Mouse (Mus musculus) thymus, adult 2 months (tissue): ENCODE results near the gene Gfra1. TPM values are rescaled to one million over a fixed set of nuclear protein-coding genes. Genes with fewer than 3 reads are reported as not detected.

Source experiments
- DNase-seq: peaks from one replicate; pipeline ENCODE4 v3.0.0; 2021
- H3K27ac ChIP-seq: fragments of 200-500 bp; 2 replicates; pipeline ENCODE4 v1.5.1; 2012; ENCODE audit warnings: low read length, control low read depth; ENCODE audit not compliant: control insufficient read depth, insufficient read depth
- H3K27me3 ChIP-seq: fragments of 200-500 bp; 2 replicates; pipeline ENCODE4 v1.6.1; 2012; ENCODE audit warnings: mild to moderate bottlenecking, low read length, moderate library complexity, mixed read lengths; ENCODE audit not compliant: control insufficient read depth, insufficient read depth
- H3K36me3 ChIP-seq: fragments of 200-500 bp; 2 replicates; pipeline ENCODE4 v1.6.1; 2012; ENCODE audit warnings: mild to moderate bottlenecking, low read length, moderate library complexity; ENCODE audit not compliant: control insufficient read depth, insufficient read depth
- H3K4me1 ChIP-seq: fragments of 200-500 bp; replicated peaks from 2 replicates; pipeline ENCODE4 v1.6.1; 2012; ENCODE audit warnings: low read length; ENCODE audit not compliant: control insufficient read depth, insufficient read depth
- H3K4me3 ChIP-seq: fragments of 200-500 bp; 2 replicates; pipeline ENCODE4 v1.5.1; 2012; ENCODE audit warnings: mild to moderate bottlenecking, low read length, control low read depth, moderate library complexity; ENCODE audit not compliant: control insufficient read depth, insufficient read depth
- CTCF ChIP-seq: fragments of 200-500 bp; IDR thresholded peaks from 2 replicates; pipeline ENCODE4 v1.5.1; 2012; ENCODE audit warnings: mild to moderate bottlenecking, control low read depth, low read length, moderate library complexity, borderline replicate concordance; ENCODE audit not compliant: control insufficient read depth, poor library complexity, insufficient read depth; ENCODE audit errors: extremely low read depth
- POLR2A ChIP-seq: fragments of 200-500 bp; IDR thresholded peaks from 2 replicates; pipeline ENCODE4 v1.6.1; 2012; ENCODE audit warnings: mild to moderate bottlenecking, low read length, control low read depth, moderate library complexity; ENCODE audit not compliant: control insufficient read depth, poor library complexity, insufficient read depth; ENCODE audit errors: extremely low read depth
- WGBS: fragments of 180-500 bp; shearing (Covaris S2); methylation state at CpG from one replicate; pipeline ENCODE4 v1.1.7; 2018; 5-methylcytosine and 5-hydroxymethylcytosine counted together
- polyA plus RNA-seq: library from polyadenylated mRNA; depleted of rRNA; stranded (reverse); fragments of >200 nt; gene quantifications from 2 replicates; pipeline ENCODE4 v1.2.3, GENCODE M21; 2012

The Gfra1 gene
- polyA plus RNA-seq, 1 experiment: 7.0 TPM

- H3K4me3 ChIP-seq: no peak overlapping the region
- H3K27me3 ChIP-seq: no peaks in the 10 kb centered on the region
- 33% methylated on average over 5 of the region's 5 CpGs for WGBS
- no peak overlapping the region for H3K27ac ChIP-seq
- DNase-seq: no peak
- H3K36me3 ChIP-seq: no peaks in the 10 kb centered on the region
- TF ChIP-seq CTCF: no peak
- TF ChIP-seq POLR2A: no peak
- no peaks in the 10 kb centered on the region for H3K4me1 ChIP-seq
Measured at GRCm38 (mm10) chr19:58435877-58436276, 19.8 kb downstream of the Gfra1 start.

- Histone ChIP-seq H3K36me3 (no peaks in the 10 kb centered on the region), H3K27ac (no peak overlapping the region), H3K4me3 (no peak overlapping the region), H3K27me3 (no peaks in the 10 kb centered on the region), H3K4me1 (no peaks in the 10 kb centered on the region)
- TF ChIP-seq CTCF (no peak), POLR2A (no peak)
- 93% methylated on average over 5 of the region's 5 CpGs for WGBS
- DNase-seq: no peak
Measured at GRCm38 (mm10) chr19:58432840-58433239, 22.9 kb downstream of the Gfra1 start.

GRCm38 (mm10) chr19:58428546-58428945, 27.2 kb downstream of the Gfra1 start:
- 93% methylated on average over 4 of the region's 4 CpGs for WGBS
- Histone ChIP-seq H3K36me3 (no peaks in the 10 kb centered on the region), H3K4me3 (no peak overlapping the region), H3K4me1 (no peaks in the 10 kb centered on the region), H3K27me3 (no peaks in the 10 kb centered on the region), H3K27ac (no peak overlapping the region)
- TF ChIP-seq CTCF (no peak), POLR2A (no peak)
- no peak for DNase-seq

DNA sequence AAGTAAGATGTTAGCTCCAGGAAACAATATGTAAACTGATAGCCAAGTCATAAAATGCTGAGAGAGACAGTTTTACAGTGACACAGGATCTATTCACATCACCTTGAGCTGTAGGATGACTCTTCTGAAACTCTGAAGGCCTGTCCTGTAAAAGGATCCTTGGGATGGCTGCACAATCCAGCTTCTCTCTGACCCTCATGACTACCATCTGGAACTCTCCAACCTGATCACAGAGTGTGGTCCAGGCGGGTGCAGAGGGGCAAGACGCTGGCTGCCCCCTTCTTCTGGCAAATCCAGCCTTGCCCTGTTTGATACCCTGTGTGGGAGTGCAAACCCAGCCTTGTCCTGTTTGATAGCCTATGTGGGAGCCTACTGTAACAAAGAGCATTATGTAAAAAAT, 28.4 kb downstream of the Gfra1 start:
- no peak for DNase-seq
- Histone ChIP-seq H3K27ac (no peak overlapping the region), H3K4me1 (no peaks in the 10 kb centered on the region), H3K27me3 (no peaks in the 10 kb centered on the region), H3K4me3 (no peak overlapping the region), H3K36me3 (no peaks in the 10 kb centered on the region)
- TF ChIP-seq CTCF (no peak), POLR2A (no peak)
- WGBS: 100% methylated on average over 2 of the region's 2 CpGs

DNA sequence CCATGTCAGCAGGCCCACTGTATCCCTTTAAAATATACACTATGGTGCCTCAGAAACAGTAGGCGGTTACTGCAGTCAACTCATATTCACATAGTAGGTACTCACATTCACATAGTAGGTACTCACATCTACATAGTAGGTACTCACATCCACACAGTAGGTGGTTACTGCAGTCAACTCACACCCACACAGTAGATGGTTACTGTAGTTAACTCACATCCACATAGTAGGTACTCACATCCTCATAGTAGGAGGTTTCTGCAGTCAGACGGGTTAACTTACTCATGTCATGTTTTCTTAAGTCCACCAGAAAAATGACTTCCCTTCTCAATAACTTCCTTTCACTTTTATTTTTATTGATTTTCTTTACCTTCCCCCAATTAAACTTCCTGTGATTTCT, 30.8 kb downstream of the Gfra1 start:
- Histone ChIP-seq H3K4me1 (peaks cover under 1% of the 10 kb centered on the region; the same call in 1 of the 2 replicates), H3K27me3 (no peaks in the 10 kb centered on the region), H3K27ac (no peak overlapping the region), H3K4me3 (no peak overlapping the region), H3K36me3 (no peaks in the 10 kb centered on the region)
- DNase-seq: no peak
- no peak for TF ChIP-seq CTCF
- TF ChIP-seq POLR2A: no peak
- 93% methylated on average over 2 of the region's 2 CpGs for WGBS

DNA sequence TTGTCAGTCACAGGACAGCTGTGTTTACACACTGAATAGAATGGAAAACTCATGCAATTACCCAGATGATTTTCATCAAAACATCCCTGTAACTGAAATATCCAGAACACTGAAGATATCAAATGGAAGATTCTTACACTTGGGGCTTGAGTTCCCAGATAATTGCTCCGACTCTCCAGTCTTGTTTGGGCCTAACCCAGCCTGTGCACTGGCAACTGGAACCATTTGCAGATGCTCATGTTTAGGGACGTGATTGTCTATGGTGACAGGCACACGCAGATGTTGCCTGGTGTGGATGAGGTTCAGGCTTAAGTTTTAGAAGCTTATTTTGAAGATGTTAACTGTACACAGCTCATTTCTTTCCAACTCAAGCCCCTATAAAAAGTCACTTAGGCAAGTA, 31.5 kb downstream of the Gfra1 start:
- H3K27ac ChIP-seq: no peak overlapping the region
- no peak for DNase-seq
- H3K27me3 ChIP-seq: no peaks in the 10 kb centered on the region
- TF ChIP-seq CTCF (no peak), POLR2A (no peak)
- H3K4me1 ChIP-seq: peaks cover 6% of the 10 kb centered on the region
- no peak overlapping the region for H3K4me3 ChIP-seq
- WGBS: 93% methylated on average over 3 of the region's 3 CpGs
- no peaks in the 10 kb centered on the region for H3K36me3 ChIP-seq

DNA sequence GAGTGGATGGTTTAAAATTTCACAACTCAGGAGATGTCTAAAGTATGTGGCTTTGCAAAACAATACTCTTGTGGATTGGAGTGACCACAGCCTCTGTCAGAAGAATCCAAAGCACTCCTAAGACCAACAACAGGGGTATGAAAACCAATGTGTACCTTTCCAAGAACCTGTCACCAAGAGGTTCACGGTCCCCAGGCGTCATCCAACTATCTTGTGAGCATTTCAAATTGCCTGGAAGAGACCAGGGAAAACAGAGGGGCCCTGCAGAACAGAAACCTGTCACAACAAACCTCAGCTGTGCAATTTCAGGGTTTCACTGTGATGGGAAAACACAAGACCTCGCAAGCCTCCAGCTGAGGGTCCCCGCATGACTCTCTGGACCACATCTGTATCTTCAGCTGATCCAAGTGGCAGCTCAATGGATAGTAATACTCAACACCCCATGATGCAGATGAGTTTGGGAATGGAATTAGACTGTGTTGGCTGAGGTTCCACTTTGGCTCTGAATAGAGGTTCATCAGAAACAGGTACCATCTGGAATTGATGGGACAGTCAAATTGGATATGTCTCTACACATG, 32.7 kb downstream of the Gfra1 start:
- Histone ChIP-seq H3K4me3 (no peak overlapping the region), H3K4me1 (peaks cover 7% of the 10 kb centered on the region), H3K27ac (no peak overlapping the region), H3K27me3 (no peaks in the 10 kb centered on the region), H3K36me3 (no peaks in the 10 kb centered on the region)
- WGBS: 94% methylated on average over 4 of the region's 4 CpGs
- no peak for DNase-seq
- TF ChIP-seq CTCF (no peak), POLR2A (no peak)
